Mouse (Mus musculus): ENCODE results near the gene Dnah12. TPM values are rescaled to one million over a fixed set of nuclear protein-coding genes. Genes with fewer than 3 reads are reported as not detected.

Dnah12 gene
- polyA plus RNA-seq (2012; rRNA removed) = 0.02 and 0.06 TPM in 2 replicates

DNA sequence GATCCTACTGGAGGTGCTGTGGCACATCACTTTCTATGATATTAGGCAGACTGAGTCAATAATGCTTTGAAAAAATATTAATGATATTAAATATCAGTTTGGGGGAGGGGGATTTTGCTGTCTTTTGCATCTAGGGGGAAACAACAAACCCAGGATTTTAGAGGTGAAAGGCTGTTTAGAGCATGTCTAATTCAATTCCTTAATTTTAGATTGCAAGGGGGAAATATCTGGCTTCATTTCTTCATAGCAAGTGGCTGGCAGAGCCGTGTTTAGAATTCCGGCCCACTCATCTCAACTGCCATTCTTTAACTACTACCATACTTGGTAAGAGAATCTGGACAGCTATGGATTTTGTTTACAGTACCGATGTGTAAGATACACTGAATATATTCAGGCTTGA is at the start of gene Dnah12:
Dnah12 (plus strand) TSS at position 301 of the 400 bp plus-strand sequence.
- H3K36me3 ChIP-seq (ENCODE audit: control insufficient read depth, insufficient read depth, low read length) = no peaks in the 10 kb centered on the region
- H3K27me3 ChIP-seq (ENCODE audit: control insufficient read depth, insufficient read depth, low read length) = no peaks in the 10 kb centered on the region
- no peaks in the 10 kb centered on the region for H3K4me1 ChIP-seq (ENCODE audit: control insufficient read depth, insufficient read depth, insufficient read length)
- TF ChIP-seq POLR2A (IDR thresholded peaks at IDR 0.05; ENCODE audit: low read depth, low read length) = no peak
- no peak for TF ChIP-seq CTCF (IDR thresholded peaks at IDR 0.05; ENCODE audit: extremely low read depth, insufficient read depth, insufficient read length, insufficient replicate concordance)
- H3K4me3 ChIP-seq (ENCODE audit: extremely low read depth, insufficient read depth, insufficient read length) = no peak within 1 kb of the TSS
- WGBS = 95% methylated on average over 3 of the region's 3 CpGs
- no peak within 1 kb of the TSS for H3K27ac ChIP-seq (ENCODE audit: insufficient read depth, low read length)
- DNase-seq (ENCODE audit: low read depth in 1 of 2, low spot score in 2 of 2) = no peak

DNA sequence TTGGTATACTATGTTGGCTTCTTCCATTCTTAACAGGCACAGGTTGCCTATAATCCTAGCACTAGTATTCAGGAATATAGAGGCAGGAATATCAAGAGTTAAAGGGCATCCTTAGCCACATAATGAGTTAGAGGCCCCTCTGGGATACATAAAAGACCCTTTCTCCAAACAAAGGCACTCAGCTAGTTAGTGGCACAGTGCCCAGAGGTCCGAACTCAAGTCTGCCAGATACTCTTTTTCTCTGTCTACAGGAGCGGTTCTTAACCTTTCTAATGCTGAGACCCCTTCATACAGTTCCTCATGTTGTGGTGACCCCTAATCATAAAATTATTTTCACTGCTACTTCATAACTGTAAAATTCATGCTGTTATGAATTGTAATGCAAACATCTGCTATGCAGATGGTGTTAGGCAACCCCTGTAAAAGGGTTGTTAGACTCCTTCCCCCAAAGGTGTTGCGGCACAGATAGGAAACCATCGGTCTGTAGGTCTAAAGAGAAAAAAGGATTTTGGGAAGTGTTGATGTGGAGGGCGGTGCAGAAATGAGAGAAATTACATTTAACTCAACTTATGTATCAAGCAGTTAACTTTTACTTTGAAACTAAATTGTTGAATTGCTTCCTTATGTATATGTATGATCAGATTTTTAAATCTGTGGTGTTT is 47.0 kb upstream of the Dnah12 start:
- WGBS = 87% methylated on average over 5 of the region's 5 CpGs

GRCm38 (mm10) chr14:26647811-26648210 is 45.3 kb upstream of the Dnah12 start:
- WGBS = 57% methylated on average over 2 of the region's 2 CpGs
- TF ChIP-seq CTCF (IDR thresholded peaks at IDR 0.05; ENCODE audit: extremely low read depth, insufficient read depth, insufficient read length, insufficient replicate concordance) (no peak), POLR2A (IDR thresholded peaks at IDR 0.05; ENCODE audit: low read depth, low read length) (no peak)

More for the DNA sequence above, 47.0 kb upstream of the Dnah12 start:
- TF ChIP-seq CTCF (IDR thresholded peaks at IDR 0.05; ENCODE audit: extremely low read depth, insufficient read depth, insufficient read length, insufficient replicate concordance) (no peak), POLR2A (IDR thresholded peaks at IDR 0.05; ENCODE audit: low read depth, low read length) (no peak)
- H3K27me3 ChIP-seq (ENCODE audit: control insufficient read depth, insufficient read depth, low read length) = no peaks in the 10 kb centered on the region
- no peak for DNase-seq (ENCODE audit: low read depth in 1 of 2, low spot score in 2 of 2)
- H3K4me1 ChIP-seq (ENCODE audit: control insufficient read depth, insufficient read depth, insufficient read length) = no peaks in the 10 kb centered on the region; the same call in 1 of the 2 replicates
- H3K36me3 ChIP-seq (ENCODE audit: control insufficient read depth, insufficient read depth, low read length) = peaks cover 5% of the 10 kb centered on the region
- H3K27ac ChIP-seq (ENCODE audit: insufficient read depth, low read length) = no peak overlapping the region
- no peak overlapping the region for H3K4me3 ChIP-seq (ENCODE audit: extremely low read depth, insufficient read depth, insufficient read length)

DNA sequence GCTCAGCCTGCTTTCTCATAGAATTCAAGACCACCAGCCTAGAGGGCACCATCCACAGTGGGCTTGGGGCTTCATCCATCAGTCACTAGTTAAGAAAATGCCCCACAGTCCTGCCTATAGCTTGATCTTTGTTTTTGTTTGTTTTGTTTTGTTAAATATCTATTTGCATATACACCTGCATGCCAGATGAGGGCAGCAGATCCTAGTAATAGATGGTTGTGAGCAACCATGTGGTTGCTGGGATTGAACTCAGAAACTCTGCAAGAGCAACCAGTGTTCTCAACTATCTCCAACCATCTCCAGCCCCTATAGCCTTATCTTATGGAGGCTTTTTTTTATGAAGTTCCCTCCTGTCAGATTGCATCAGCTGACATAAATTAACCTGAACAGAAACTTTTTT is 41.2 kb upstream of the Dnah12 start:
- no peak for DNase-seq (ENCODE audit: low read depth in 1 of 2, low spot score in 2 of 2)
- H3K27ac ChIP-seq (ENCODE audit: insufficient read depth, low read length) = no peak overlapping the region
- no peak overlapping the region for H3K4me3 ChIP-seq (ENCODE audit: extremely low read depth, insufficient read depth, insufficient read length)
- no peaks in the 10 kb centered on the region for H3K27me3 ChIP-seq (ENCODE audit: control insufficient read depth, insufficient read depth, low read length)
- TF ChIP-seq CTCF (IDR thresholded peaks at IDR 0.05; ENCODE audit: extremely low read depth, insufficient read depth, insufficient read length, insufficient replicate concordance) (no peak), POLR2A (IDR thresholded peaks at IDR 0.05; ENCODE audit: low read depth, low read length) (no peak)
- H3K4me1 ChIP-seq (ENCODE audit: control insufficient read depth, insufficient read depth, insufficient read length) = no peaks in the 10 kb centered on the region
- peaks cover 21% of the 10 kb centered on the region for H3K36me3 ChIP-seq (ENCODE audit: control insufficient read depth, insufficient read depth, low read length)

More at GRCm38 (mm10) chr14:26647811-26648210, 45.3 kb upstream of the Dnah12 start:
- H3K27me3 ChIP-seq (ENCODE audit: control insufficient read depth, insufficient read depth, low read length) = no peaks in the 10 kb centered on the region
- H3K36me3 ChIP-seq (ENCODE audit: control insufficient read depth, insufficient read depth, low read length) = peaks cover 7% of the 10 kb centered on the region
- no peak overlapping the region for H3K4me3 ChIP-seq (ENCODE audit: extremely low read depth, insufficient read depth, insufficient read length)
- no peak for DNase-seq (ENCODE audit: low read depth in 1 of 2, low spot score in 2 of 2)
- H3K27ac ChIP-seq (ENCODE audit: insufficient read depth, low read length) = no peak overlapping the region
- no peaks in the 10 kb centered on the region; the same call in 1 of the 2 replicates for H3K4me1 ChIP-seq (ENCODE audit: control insufficient read depth, insufficient read depth, insufficient read length)

GRCm38 (mm10) chr14:26658178-26658577 is 34.9 kb upstream of the Dnah12 start:
- Histone ChIP-seq H3K4me3 (ENCODE audit: extremely low read depth, insufficient read depth, insufficient read length) (no peak overlapping the region), H3K4me1 (ENCODE audit: control insufficient read depth, insufficient read depth, insufficient read length) (no peaks in the 10 kb centered on the region), H3K27ac (ENCODE audit: insufficient read depth, low read length) (no peak overlapping the region), H3K27me3 (ENCODE audit: control insufficient read depth, insufficient read depth, low read length) (no peaks in the 10 kb centered on the region), H3K36me3 (ENCODE audit: control insufficient read depth, insufficient read depth, low read length) (peaks cover 19% of the 10 kb centered on the region)
- no peak for DNase-seq (ENCODE audit: low read depth in 1 of 2, low spot score in 2 of 2)
- TF ChIP-seq CTCF (IDR thresholded peaks at IDR 0.05; ENCODE audit: extremely low read depth, insufficient read depth, insufficient read length, insufficient replicate concordance) = no peak
- no peak for TF ChIP-seq POLR2A (IDR thresholded peaks at IDR 0.05; ENCODE audit: low read depth, low read length)

- Histone ChIP-seq H3K27me3 (ENCODE audit: control insufficient read depth, insufficient read depth, low read length) (no peaks in the 10 kb centered on the region), H3K4me3 (ENCODE audit: extremely low read depth, insufficient read depth, insufficient read length) (no peak overlapping the region), H3K36me3 (ENCODE audit: control insufficient read depth, insufficient read depth, low read length) (peaks cover 14% of the 10 kb centered on the region), H3K4me1 (ENCODE audit: control insufficient read depth, insufficient read depth, insufficient read length) (no peaks in the 10 kb centered on the region), H3K27ac (ENCODE audit: insufficient read depth, low read length) (no peak overlapping the region)
- no peak for TF ChIP-seq CTCF (IDR thresholded peaks at IDR 0.05; ENCODE audit: extremely low read depth, insufficient read depth, insufficient read length, insufficient replicate concordance)
- TF ChIP-seq POLR2A (IDR thresholded peaks at IDR 0.05; ENCODE audit: low read depth, low read length) = no peak
- WGBS = 92% methylated on average over 1 of the region's 1 CpGs
- no peak for DNase-seq (ENCODE audit: low read depth in 1 of 2, low spot score in 2 of 2)
Observed at GRCm38 (mm10) chr14:26660233-26660632, 32.8 kb upstream of the Dnah12 start.

DNA sequence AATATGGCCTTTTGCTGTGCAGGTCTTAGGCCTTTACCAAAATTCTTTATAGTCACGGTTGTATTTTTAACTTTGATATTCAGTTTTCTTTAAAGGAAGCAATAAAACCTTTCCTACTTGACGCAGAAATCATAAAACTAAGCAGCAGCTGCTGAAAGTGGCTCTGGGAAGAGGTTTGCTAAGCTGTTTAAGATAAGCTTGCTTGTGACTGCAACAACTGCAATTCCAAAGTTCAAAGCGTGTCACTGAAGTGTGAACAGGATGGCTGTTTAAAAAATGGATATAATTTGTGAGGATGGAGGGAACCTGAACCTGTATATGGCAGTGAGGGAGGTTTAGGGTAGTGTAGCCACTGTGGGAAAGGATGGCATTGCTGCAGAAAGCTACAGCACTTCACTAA is 31.1 kb upstream of the Dnah12 start:
- H3K4me3 ChIP-seq (ENCODE audit: extremely low read depth, insufficient read depth, insufficient read length) = no peak overlapping the region
- 92% methylated on average over 3 of the region's 3 CpGs for WGBS
- no peak overlapping the region for H3K27ac ChIP-seq (ENCODE audit: insufficient read depth, low read length)
- peaks cover 12% of the 10 kb centered on the region for H3K36me3 ChIP-seq (ENCODE audit: control insufficient read depth, insufficient read depth, low read length)
- H3K27me3 ChIP-seq (ENCODE audit: control insufficient read depth, insufficient read depth, low read length) = no peaks in the 10 kb centered on the region
- TF ChIP-seq CTCF (IDR thresholded peaks at IDR 0.05; ENCODE audit: extremely low read depth, insufficient read depth, insufficient read length, insufficient replicate concordance) (no peak), POLR2A (IDR thresholded peaks at IDR 0.05; ENCODE audit: low read depth, low read length) (no peak)
- H3K4me1 ChIP-seq (ENCODE audit: control insufficient read depth, insufficient read depth, insufficient read length) = 0 out of 2 replicates have a peak, but pooled peaks cover 2% of the 10 kb centered on the region
- no peak for DNase-seq (ENCODE audit: low read depth in 1 of 2, low spot score in 2 of 2)
